Mouse (Mus musculus) neural tube, embryonic 13.5 days (tissue): Measurements from ENCODE around the gene Pxmp4. TPM values are rescaled to one million over a fixed set of nuclear protein-coding genes. Genes with fewer than 3 reads are reported as not detected.
A peak's percentile ranks its signal among the peaks of the same experiment; 100 is the strongest.

ENCODE experiments used
- ATAC-seq: fragments of 200-750 bp; cut with Nextera tagmentation; 2 replicates; pipeline ENCODE4 v1.8.0; 2017; ENCODE audit warnings: low read depth, mild to moderate bottlenecking, moderate TSS enrichment, moderate library complexity
- H3K27ac ChIP-seq: fragments of 300-500 bp; sonication (generic); replicated peaks from 2 replicates; pipeline ENCODE4 v1.5.1; 2015; ENCODE audit warnings: moderate library complexity, mild to moderate bottlenecking, inconsistent platforms
- H3K27me3 ChIP-seq: fragments of 300-500 bp; sonication (generic); 2 replicates; pipeline ENCODE4 v1.6.1; 2015; ENCODE audit warnings: mild to moderate bottlenecking, inconsistent platforms
- H3K36me3 ChIP-seq: fragments of 300-500 bp; sonication (generic); 2 replicates; pipeline ENCODE4 v1.6.1; 2015; ENCODE audit warnings: mild to moderate bottlenecking, inconsistent platforms
- H3K4me1 ChIP-seq: fragments of 300-500 bp; sonication (generic); replicated peaks from 2 replicates; pipeline ENCODE4 v1.6.1; 2015; ENCODE audit warnings: inconsistent platforms
- H3K4me2 ChIP-seq: fragments of 300-500 bp; sonication (generic); 2 replicates; pipeline ENCODE4 v1.6.1; 2015; ENCODE audit warnings: inconsistent platforms, mild to moderate bottlenecking, moderate library complexity
- H3K4me3 ChIP-seq: fragments of 300-500 bp; sonication (generic); 2 replicates; pipeline ENCODE4 v1.5.1; 2015; ENCODE audit warnings: mild to moderate bottlenecking, inconsistent platforms
- H3K9ac ChIP-seq: fragments of 300-500 bp; sonication (generic); 2 replicates; pipeline ENCODE4 v1.6.1; 2015; ENCODE audit warnings: moderate library complexity, mild to moderate bottlenecking, inconsistent platforms
- H3K9me3 ChIP-seq: fragments of 300-500 bp; sonication (generic); 2 replicates; pipeline ENCODE4 v1.6.1; 2016; ENCODE audit warnings: inconsistent platforms
- WGBS: fragments of 180-500 bp; shearing (Covaris S2); methylation state at CpG from one replicate; pipeline ENCODE4 v1.1.7; 2015; 5-methylcytosine and 5-hydroxymethylcytosine counted together
- polyA plus RNA-seq: library from polyadenylated mRNA; unstranded; fragments of >200 nt; fragmentation: Nextera tagmentation; extraction: Ambion mirVana; gene quantifications from 2 replicates; pipeline ENCODE4 v1.2.1, GENCODE M21; 2015

The Pxmp4 gene
- polyA plus RNA-seq, 1 experiment from 2014 or later, result 16.1 TPM

DNA sequence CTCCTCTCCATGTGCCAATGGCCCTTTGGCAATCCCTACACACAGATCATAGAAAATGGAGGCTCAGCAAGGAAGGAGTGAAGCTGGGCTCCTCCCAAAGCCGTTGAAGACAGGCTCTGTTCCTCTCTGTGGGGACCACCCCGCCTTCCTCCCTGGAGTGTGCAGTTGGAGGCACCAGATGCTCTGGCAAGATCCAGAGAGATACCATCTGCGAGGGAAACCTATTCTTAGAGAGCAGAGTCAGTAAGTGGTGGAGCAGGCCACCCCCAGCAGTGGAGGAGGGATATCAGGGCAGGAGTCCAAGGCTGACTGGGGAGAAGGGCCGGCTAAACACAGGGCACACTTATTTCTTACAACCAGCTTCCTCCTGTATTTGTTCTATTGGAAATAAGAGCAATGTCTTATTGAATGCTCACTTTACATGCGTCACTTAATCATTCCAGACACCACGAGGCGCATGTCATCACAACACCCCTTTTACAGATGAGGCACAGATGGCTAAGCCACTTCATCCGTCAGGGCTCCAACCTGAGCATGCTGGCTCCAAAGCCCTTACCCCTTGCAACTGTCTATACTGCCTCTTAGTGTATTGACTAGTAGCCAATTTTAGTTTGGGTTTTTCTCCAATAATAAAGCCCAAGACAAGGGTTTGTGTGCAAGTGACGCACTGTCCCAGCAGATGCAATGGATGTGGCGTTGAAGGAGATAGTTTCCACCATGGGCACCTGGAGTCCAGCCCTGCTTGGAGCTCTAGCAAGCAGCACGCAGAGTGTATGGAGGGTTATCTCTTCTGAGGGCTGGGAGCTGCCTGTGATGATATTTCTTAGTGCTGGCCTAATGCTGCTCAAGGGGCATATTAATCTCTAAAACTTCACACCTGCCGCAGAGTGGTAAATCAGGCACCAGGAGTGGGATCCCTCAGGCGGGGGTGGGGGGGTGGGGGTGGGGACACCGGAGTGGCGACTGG lies 19.3 kb downstream of the Pxmp4 start:
- whole genome bisulfite sequencing, result 41% methylated on average over 15 of the region's 15 CpGs
- H3K9ac ChIP-seq, result 0 out of 2 replicates have a peak overlapping the region, but pooled peaks have one; percentile 12

DNA sequence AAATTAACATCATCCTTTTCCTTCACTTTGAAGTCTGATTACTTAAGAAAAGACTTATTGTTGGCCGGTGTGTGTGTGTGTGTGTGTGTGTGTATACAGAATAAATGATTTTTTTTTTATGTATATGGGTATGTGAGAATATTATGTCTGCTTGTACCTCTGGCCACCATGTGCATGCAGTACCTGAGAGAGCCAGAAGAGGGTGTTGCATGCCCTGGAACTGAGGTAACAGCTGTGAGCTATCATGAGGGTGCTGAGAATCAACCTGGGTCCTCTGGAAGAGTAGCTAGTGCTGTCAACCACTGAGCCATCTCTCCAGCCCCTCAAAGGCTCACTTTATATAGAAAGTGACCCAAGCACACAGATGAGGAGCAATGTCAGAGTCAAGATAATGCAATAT lies 22.1 kb downstream of the Pxmp4 start:
- Histone ChIP-seq H3K27ac (no peak overlapping the region), H3K9me3 (no peaks in the 10 kb centered on the region), H3K4me3 (no peak overlapping the region), H3K9ac (no peak overlapping the region), H3K4me1 (peaks cover 38% of the 10 kb centered on the region), H3K27me3 (no peaks in the 10 kb centered on the region), H3K4me2 (no peak overlapping the region), H3K36me3 (no peaks in the 10 kb centered on the region)
- ATAC-seq, result no peak
- 90% methylated on average over 1 of the region's 1 CpGs for WGBS

More for the DNA sequence above, 19.3 kb downstream of the Pxmp4 start:
- H3K4me1 ChIP-seq, result peaks cover 23% of the 10 kb centered on the region
- peaks cover 7% of the 10 kb centered on the region for H3K36me3 ChIP-seq
- H3K27me3 ChIP-seq, result no peaks in the 10 kb centered on the region
- peak overlapping the region; percentile 61 for H3K27ac ChIP-seq
- H3K4me2 ChIP-seq, result no peak overlapping the region
- ATAC-seq, result peak; percentile 76
- H3K9me3 ChIP-seq, result no peaks in the 10 kb centered on the region
- H3K4me3 ChIP-seq, result no peak overlapping the region

DNA sequence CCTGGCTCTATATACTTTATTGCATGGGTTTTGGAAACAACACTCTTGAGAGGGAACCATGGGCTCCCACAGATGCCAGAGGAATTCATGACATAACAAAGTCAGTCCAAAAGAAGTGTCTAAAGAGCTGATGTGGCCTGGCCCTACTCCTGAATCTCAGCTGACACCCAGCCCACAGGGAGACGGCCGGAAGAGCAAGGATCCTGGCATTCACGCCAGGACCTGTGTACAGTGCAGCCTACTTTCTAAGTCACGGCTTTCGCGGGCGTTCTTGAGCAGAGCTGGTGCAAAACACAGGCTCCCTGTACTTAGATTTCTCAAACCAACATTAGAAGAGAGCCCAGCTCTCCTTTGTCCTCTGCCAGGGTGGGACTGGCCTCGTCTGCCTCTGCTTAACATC lies 22.9 kb downstream of the Pxmp4 start:
- Histone ChIP-seq H3K9ac (no peak overlapping the region), H3K4me2 (no peak overlapping the region), H3K27me3 (no peaks in the 10 kb centered on the region), H3K27ac (no peak overlapping the region; the same call in 1 of the 2 replicates), H3K4me3 (no peak overlapping the region), H3K9me3 (no peaks in the 10 kb centered on the region), H3K36me3 (no peaks in the 10 kb centered on the region), H3K4me1 (peaks cover 35% of the 10 kb centered on the region)
- ATAC-seq, result no peak
- WGBS, result 75% methylated on average over 8 of the region's 8 CpGs

DNA sequence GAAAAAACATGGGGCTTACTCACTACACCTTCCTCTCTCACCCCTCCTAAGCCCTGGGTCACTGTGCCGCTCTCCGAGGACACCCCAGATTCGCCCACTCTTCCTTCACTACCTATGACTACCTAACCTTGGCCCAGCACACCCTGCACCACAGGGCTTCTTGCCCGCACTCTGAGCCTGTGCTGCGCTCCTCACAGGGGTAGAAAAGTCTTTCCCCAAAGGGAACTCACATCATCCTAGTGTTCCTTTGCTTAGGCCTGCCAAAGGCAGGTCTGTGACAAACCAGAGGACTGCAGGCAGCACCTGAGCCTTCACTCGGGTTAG lies 25.8 kb downstream of the Pxmp4 start:
- H3K4me1 ChIP-seq, result peaks cover 19% of the 10 kb centered on the region
- 59% methylated on average over 6 of the region's 6 CpGs for WGBS
- ATAC-seq, result 0 out of 2 replicates have a peak, but pooled peaks have one; percentile 38

DNA sequence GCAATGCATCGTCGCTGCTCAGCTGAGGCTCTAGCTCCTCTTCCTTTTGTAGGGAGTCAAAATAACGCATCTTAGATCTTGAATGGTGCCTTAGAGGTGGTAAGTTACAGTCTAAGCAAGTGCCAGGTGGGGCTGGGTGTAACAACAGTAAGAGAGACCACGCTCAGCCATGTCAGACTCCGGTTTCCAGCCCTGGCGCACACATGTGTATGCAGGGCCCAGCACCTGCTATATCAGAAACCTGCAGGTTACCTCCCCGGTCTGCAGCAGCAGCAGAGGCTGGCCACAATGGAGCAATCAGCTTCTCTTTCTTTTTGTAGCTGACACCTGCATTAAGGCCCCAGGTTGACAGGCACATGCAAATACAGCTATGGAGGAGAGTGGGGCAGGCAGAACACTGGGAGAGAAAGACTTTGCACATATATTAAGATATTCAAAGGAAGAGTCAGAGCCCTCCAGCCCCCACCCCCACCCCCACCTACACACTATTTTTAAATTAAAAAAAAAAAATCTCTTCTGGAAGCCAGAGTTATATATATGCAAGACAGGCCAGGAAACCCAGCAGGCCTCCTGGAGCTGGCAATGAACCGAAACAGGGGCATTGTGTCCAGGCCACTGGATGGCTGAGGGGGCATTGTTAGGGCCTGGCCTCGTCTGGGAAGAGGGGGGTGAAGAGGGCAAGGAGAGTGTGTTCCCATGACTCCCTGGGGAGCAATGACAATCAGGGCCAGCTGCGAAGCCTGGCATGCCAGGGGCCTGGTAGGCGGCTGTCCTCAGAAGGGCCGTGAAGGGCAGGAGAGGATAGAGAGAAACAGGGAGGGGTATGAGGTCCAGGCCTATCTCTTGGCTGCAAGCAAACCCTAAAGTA lies 26.4 kb downstream of the Pxmp4 start:
- H3K27ac ChIP-seq, result peak overlapping the region; percentile 75
- no peak overlapping the region for H3K4me3 ChIP-seq
- peak; percentile 75 for ATAC-seq
- H3K9me3 ChIP-seq, result no peaks in the 10 kb centered on the region
- peak overlapping the region; percentile 53 for H3K9ac ChIP-seq
- peaks cover 19% of the 10 kb centered on the region for H3K4me1 ChIP-seq
- no peak overlapping the region for H3K4me2 ChIP-seq
- no peaks in the 10 kb centered on the region for H3K27me3 ChIP-seq
- H3K36me3 ChIP-seq, result no peaks in the 10 kb centered on the region
- WGBS, result 15% methylated on average over 12 of the region's 12 CpGs

More for the DNA sequence above, 25.8 kb downstream of the Pxmp4 start:
- no peaks in the 10 kb centered on the region for H3K27me3 ChIP-seq
- no peak overlapping the region for H3K4me3 ChIP-seq
- no peaks in the 10 kb centered on the region for H3K9me3 ChIP-seq
- H3K27ac ChIP-seq, result peak overlapping the region; percentile 75
- peak overlapping the region; percentile 22; the same call in 1 of the 2 replicates for H3K9ac ChIP-seq
- H3K4me2 ChIP-seq, result no peak overlapping the region
- no peaks in the 10 kb centered on the region for H3K36me3 ChIP-seq

DNA sequence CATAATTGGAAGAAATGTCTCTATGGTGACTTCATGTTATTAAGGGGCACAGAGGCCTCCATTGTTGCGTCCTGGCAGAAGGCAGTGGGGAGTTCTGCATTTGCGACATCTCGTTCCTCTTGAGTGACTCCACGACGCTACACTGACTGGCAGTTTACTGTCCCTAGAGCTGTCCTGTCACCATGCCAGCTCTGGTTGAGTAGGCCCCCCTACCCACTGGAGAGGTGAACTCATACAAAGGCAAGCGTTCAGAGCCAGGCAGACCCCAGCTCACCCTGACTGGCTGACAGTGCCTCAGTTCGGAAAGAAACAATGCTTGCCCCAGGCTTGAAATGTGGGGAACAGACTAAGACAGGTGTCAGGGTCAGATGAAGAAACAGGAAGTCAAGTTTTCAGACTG lies 29.2 kb downstream of the Pxmp4 start:
- H3K4me3 ChIP-seq, result no peak overlapping the region
- no peaks in the 10 kb centered on the region for H3K9me3 ChIP-seq
- H3K4me1 ChIP-seq, result peaks cover 32% of the 10 kb centered on the region
- 23% methylated on average over 7 of the region's 7 CpGs for WGBS
- no peak overlapping the region for H3K4me2 ChIP-seq
- H3K27me3 ChIP-seq, result no peaks in the 10 kb centered on the region
- H3K9ac ChIP-seq, result no peak overlapping the region
- ATAC-seq, result no peak
- H3K36me3 ChIP-seq, result no peaks in the 10 kb centered on the region
- H3K27ac ChIP-seq, result no peak overlapping the region

DNA sequence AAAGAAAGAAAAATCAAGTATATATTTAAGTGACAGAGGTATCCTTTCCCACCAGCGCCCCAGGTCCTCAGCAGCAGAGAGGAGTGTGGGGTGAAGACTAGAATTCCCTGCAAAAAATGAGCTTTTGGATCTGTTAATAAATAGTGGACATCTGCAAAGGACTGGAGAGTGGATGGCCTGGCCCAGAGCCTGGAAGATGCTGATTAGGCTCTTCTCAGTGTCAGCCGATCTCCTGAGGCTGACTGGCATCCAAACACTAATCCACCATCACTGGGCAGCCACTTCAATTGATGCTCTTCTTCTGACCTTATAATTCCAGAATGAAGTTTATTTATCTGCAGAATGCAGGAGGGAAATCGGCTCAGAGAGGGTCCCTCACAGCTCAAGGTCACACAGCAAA lies 30.5 kb downstream of the Pxmp4 start:
- no peaks in the 10 kb centered on the region for H3K36me3 ChIP-seq
- ATAC-seq, result no peak
- whole genome bisulfite sequencing, result 82% methylated on average over 3 of the region's 3 CpGs

DNA sequence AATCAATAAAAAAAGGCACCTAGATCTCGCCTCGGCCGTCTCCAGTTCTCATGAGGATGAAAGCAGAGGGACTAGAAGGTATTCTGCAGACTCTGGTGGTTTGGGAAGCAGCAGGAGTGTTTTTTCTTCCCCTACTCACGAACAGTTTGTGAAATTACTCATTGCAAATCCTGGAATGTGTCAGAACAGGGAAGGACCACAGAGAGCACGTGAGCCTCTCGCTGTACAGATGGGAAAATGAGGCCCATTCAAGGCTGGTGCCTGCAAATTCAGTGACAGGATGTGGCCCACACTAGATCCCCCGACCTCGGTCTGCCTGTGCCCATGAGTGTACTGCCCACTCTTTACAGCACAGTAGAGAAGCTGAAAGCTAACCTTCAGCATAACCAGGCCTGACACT lies 31.5 kb downstream of the Pxmp4 start:
- Histone ChIP-seq H3K4me3 (no peak overlapping the region), H3K4me1 (peaks cover 42% of the 10 kb centered on the region), H3K9ac (no peak overlapping the region), H3K27me3 (no peaks in the 10 kb centered on the region), H3K9me3 (no peaks in the 10 kb centered on the region), H3K4me2 (no peak overlapping the region), H3K36me3 (no peaks in the 10 kb centered on the region), H3K27ac (no peak overlapping the region; the same call in 1 of the 2 replicates)
- ATAC-seq, result no peak
- WGBS, result 72% methylated on average over 8 of the region's 8 CpGs

More for the DNA sequence above, 30.5 kb downstream of the Pxmp4 start:
- Histone ChIP-seq H3K27me3 (no peaks in the 10 kb centered on the region), H3K27ac (no peak overlapping the region), H3K9ac (no peak overlapping the region), H3K4me2 (no peak overlapping the region), H3K4me3 (no peak overlapping the region), H3K4me1 (peaks cover 44% of the 10 kb centered on the region), H3K9me3 (no peaks in the 10 kb centered on the region)

DNA sequence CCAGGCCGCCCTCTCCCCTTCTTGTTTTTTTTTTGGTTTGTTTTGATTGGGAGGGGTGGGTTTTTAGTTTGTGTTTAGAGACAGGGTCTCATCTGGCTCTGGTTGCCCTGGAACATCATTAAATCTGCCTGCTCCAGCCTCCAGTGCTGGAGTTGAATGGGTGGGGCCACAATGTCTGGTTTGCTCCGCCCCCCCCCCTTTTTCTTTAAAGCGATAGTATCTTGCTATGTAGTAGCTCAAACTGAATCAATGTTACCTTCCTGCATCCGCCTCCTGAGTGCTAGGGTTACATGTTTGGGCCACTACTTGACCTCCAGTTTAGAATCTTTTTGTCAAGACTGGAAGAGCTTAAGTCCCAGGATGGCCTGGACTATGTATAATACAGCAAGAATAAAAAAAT lies 32.2 kb downstream of the Pxmp4 start:
- H3K27me3 ChIP-seq, result no peaks in the 10 kb centered on the region
- 83% methylated on average over 4 of the region's 4 CpGs for WGBS
- H3K4me1 ChIP-seq, result peaks cover 44% of the 10 kb centered on the region
- no peak overlapping the region for H3K4me2 ChIP-seq
- no peak overlapping the region for H3K4me3 ChIP-seq
- no peaks in the 10 kb centered on the region for H3K9me3 ChIP-seq
- no peaks in the 10 kb centered on the region for H3K36me3 ChIP-seq
- H3K9ac ChIP-seq, result no peak overlapping the region
- no peak for ATAC-seq
- no peak overlapping the region for H3K27ac ChIP-seq

DNA sequence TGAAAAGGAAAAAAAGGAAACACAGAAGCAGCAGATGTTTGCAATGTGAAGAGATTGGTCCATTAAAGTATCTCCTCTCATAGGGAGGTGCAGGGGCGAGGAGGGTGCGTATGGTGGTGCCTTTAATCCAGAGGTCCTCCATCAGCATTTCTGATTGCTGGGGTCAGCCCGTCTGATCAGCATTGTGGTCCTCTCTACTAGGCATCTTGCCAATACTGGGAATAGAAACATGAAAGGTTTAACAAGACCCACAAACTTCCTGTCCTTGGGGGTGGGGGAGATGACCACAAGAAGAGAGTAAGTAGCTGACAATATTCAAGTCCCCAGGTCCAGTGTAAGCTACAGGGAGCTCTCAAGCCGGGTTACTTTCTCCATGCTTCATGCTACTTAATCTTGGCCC lies 32.8 kb downstream of the Pxmp4 start:
- Histone ChIP-seq H3K9ac (peak overlapping the region; percentile 67; the same call in 1 of the 2 replicates), H3K4me3 (peak overlapping the region; percentile 79), H3K9me3 (no peaks in the 10 kb centered on the region), H3K27me3 (no peaks in the 10 kb centered on the region), H3K27ac (0 out of 2 replicates have a peak overlapping the region, but pooled peaks have one; percentile 74), H3K4me1 (peaks cover 50% of the 10 kb centered on the region), H3K36me3 (no peaks in the 10 kb centered on the region), H3K4me2 (peak overlapping the region; percentile 87)
- WGBS, result 60% methylated on average over 4 of the region's 4 CpGs
- no peak for ATAC-seq

DNA sequence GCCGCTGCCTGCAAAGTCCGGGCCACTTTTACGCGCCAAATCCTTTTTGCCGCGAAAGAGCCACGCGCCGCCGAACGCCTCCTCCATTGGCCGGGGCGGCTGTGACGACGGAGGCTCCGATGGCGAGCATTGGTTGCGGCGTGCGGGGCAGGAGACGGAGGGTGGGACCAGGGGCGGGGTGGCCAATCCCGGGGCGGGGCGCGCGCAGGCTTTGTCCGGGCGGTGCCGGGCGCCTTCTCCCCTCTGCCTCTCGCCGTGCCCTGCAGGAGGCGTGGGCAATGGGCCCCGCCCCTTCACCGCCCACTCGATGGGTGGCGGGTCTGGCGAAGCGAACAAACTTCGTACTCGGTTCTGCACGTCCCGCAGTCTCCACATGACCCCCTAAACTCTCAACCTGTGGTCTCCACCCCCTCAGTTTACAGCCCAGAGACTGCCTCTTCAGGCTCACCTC lies 33.6 kb downstream of the Pxmp4 start, which contains the start of gene E2f1:
Gene E2f1, minus strand, starts transcription at position 57 of the 451 bp plus-strand sequence.
- WGBS, result under 1% methylated on average over 28 of the region's 44 CpGs
- ATAC-seq, result peak; percentile 98
- Histone ChIP-seq H3K9ac (peak within 1 kb of the TSS; percentile 71), H3K4me3 (peak within 1 kb of the TSS; percentile 79), H3K27me3 (no peaks in the 10 kb centered on the region), H3K27ac (peak within 1 kb of the TSS; percentile 77), H3K36me3 (no peaks in the 10 kb centered on the region), H3K4me2 (peak within 1 kb of the TSS; percentile 87), H3K4me1 (peaks cover 56% of the 10 kb centered on the region), H3K9me3 (no peaks in the 10 kb centered on the region)
